Mouse (Mus musculus) small intestine, adult 2 months (tissue): ENCODE measurements around the gene Lamc2. TPM values are rescaled to one million over a fixed set of nuclear protein-coding genes. Genes with fewer than 3 reads are reported as not detected.

Experiments used
- H3K27ac ChIP-seq: fragments of 200-500 bp; 2 replicates; pipeline ENCODE4 v1.5.1; 2012; ENCODE audit warnings: low read depth, low read length, control low read depth, inconsistent platforms; ENCODE audit not compliant: insufficient read depth
- H3K27me3 ChIP-seq: fragments of 200-500 bp; 2 replicates; pipeline ENCODE4 v1.6.1; 2012; ENCODE audit warnings: mild to moderate bottlenecking, moderate library complexity, low read length, inconsistent platforms; ENCODE audit not compliant: control insufficient read depth, insufficient read depth
- H3K36me3 ChIP-seq: fragments of 200-500 bp; 2 replicates; pipeline ENCODE4 v1.6.1; 2012; ENCODE audit warnings: mild to moderate bottlenecking, low read length, control low read depth, inconsistent platforms; ENCODE audit not compliant: control insufficient read depth, insufficient read depth
- H3K4me1 ChIP-seq: fragments of 200-500 bp; 2 replicates; pipeline ENCODE4 v1.6.1; 2012; ENCODE audit warnings: low read length, inconsistent platforms, mixed read lengths; ENCODE audit not compliant: control insufficient read depth, insufficient read depth, insufficient read length
- H3K4me3 ChIP-seq: fragments of 200-500 bp; 2 replicates; pipeline ENCODE4 v1.5.1; 2012; ENCODE audit warnings: low read depth, mild to moderate bottlenecking, control low read depth, inconsistent platforms, low read length, moderate library complexity
- CTCF ChIP-seq: fragments of 200-500 bp; IDR thresholded peaks from 2 replicates; pipeline ENCODE4 v1.5.1; 2012; ENCODE audit warnings: low read depth, mild to moderate bottlenecking, control low read depth, inconsistent platforms, low read length, moderate library complexity, mixed read lengths; ENCODE audit not compliant: insufficient replicate concordance, insufficient read length; ENCODE audit errors: extremely low read depth
- POLR2A ChIP-seq: fragments of 200-500 bp; IDR thresholded peaks from 2 replicates; pipeline ENCODE4 v1.6.1; 2012; ENCODE audit warnings: low read depth, mild to moderate bottlenecking, control low read depth, inconsistent platforms, low read length, moderate library complexity
- WGBS: fragments of 180-500 bp; shearing (Covaris S2); methylation state at CpG from one replicate; pipeline ENCODE4 v1.1.7; 2018; 5-methylcytosine and 5-hydroxymethylcytosine counted together
- polyA plus RNA-seq: library from polyadenylated mRNA; depleted of rRNA; stranded (reverse); fragments of >200 nt; gene quantifications from 2 replicates; pipeline ENCODE4 v1.2.3, GENCODE M21; 2012

The Lamc2 gene
- polyA plus RNA-seq, 1 experiment = 8.7 TPM

GRCm38 (mm10) chr1:153140747-153141228, 45.5 kb downstream of the Lamc2 start:
- Histone ChIP-seq H3K27me3 (no peaks in the 10 kb centered on the region), H3K27ac (no peak overlapping the region), H3K4me1 (peaks cover 4% of the 10 kb centered on the region), H3K36me3 (no peaks in the 10 kb centered on the region), H3K4me3 (peak overlapping the region; percentile 30)
- TF ChIP-seq CTCF = no peak
- no peak for TF ChIP-seq POLR2A
- 14% methylated on average over 8 of the region's 8 CpGs for WGBS

GRCm38 (mm10) chr1:153140265-153140664, 46.0 kb downstream of the Lamc2 start:
- 77% methylated on average over 11 of the region's 11 CpGs for WGBS
- no peaks in the 10 kb centered on the region for H3K27me3 ChIP-seq
- H3K4me3 ChIP-seq = no peak overlapping the region
- peaks cover 4% of the 10 kb centered on the region for H3K4me1 ChIP-seq
- H3K27ac ChIP-seq = no peak overlapping the region
- H3K36me3 ChIP-seq = no peaks in the 10 kb centered on the region
- no peak for TF ChIP-seq CTCF
- no peak for TF ChIP-seq POLR2A

- H3K4me3 ChIP-seq = no peak overlapping the region
- H3K27ac ChIP-seq = no peak overlapping the region
- WGBS = 81% methylated on average over 7 of the region's 7 CpGs
Measured at GRCm38 (mm10) chr1:153139635-153140034, 46.6 kb downstream of the Lamc2 start.

GRCm38 (mm10) chr1:153138486-153138885, 47.8 kb downstream of the Lamc2 start:
- H3K4me1 ChIP-seq = peaks cover 4% of the 10 kb centered on the region
- no peak for TF ChIP-seq CTCF
- no peak for TF ChIP-seq POLR2A
- H3K27ac ChIP-seq = no peak overlapping the region
- H3K36me3 ChIP-seq = no peaks in the 10 kb centered on the region
- no peak overlapping the region for H3K4me3 ChIP-seq
- WGBS = 87% methylated on average over 5 of the region's 5 CpGs
- H3K27me3 ChIP-seq = no peaks in the 10 kb centered on the region

More at GRCm38 (mm10) chr1:153139635-153140034, 46.6 kb downstream of the Lamc2 start:
- TF ChIP-seq POLR2A (no peak), CTCF (no peak)
- peaks cover 4% of the 10 kb centered on the region for H3K4me1 ChIP-seq
- no peaks in the 10 kb centered on the region for H3K27me3 ChIP-seq
- no peaks in the 10 kb centered on the region for H3K36me3 ChIP-seq

GRCm38 (mm10) chr1:153136647-153137046, 49.6 kb downstream of the Lamc2 start:
- no peak overlapping the region for H3K4me3 ChIP-seq
- H3K27me3 ChIP-seq = no peaks in the 10 kb centered on the region
- TF ChIP-seq POLR2A (no peak), CTCF (no peak)
- no peaks in the 10 kb centered on the region for H3K36me3 ChIP-seq
- peaks cover 4% of the 10 kb centered on the region for H3K4me1 ChIP-seq
- WGBS = 66% methylated on average over 13 of the region's 13 CpGs
- H3K27ac ChIP-seq = no peak overlapping the region

GRCm38 (mm10) chr1:153133865-153134781, 52.1 kb downstream of the Lamc2 start:
- H3K36me3 ChIP-seq = no peaks in the 10 kb centered on the region
- H3K27me3 ChIP-seq = no peaks in the 10 kb centered on the region
- TF ChIP-seq CTCF (no peak), POLR2A (no peak)
- H3K4me1 ChIP-seq = peaks cover 2% of the 10 kb centered on the region; the same call in 1 of the 2 replicates
- H3K27ac ChIP-seq = peak overlapping the region; percentile 30; the same call in 1 of the 2 replicates
- 68% methylated on average over 9 of the region's 9 CpGs for WGBS
- no peak overlapping the region for H3K4me3 ChIP-seq

- Histone ChIP-seq H3K27me3 (no peaks in the 10 kb centered on the region), H3K27ac (no peak overlapping the region), H3K4me3 (no peak overlapping the region), H3K4me1 (peaks cover 2% of the 10 kb centered on the region; the same call in 1 of the 2 replicates), H3K36me3 (no peaks in the 10 kb centered on the region)
- WGBS = 80% methylated on average over 11 of the region's 11 CpGs
- TF ChIP-seq CTCF (no peak), POLR2A (no peak)
Measured at GRCm38 (mm10) chr1:153129992-153130713, 56.1 kb downstream of the Lamc2 start.
